Mouse (Mus musculus): ENCODE measurements around the gene Tpd52l2.

- TF ChIP-seq CEBPB (IDR thresholded peaks at IDR 0.05; ENCODE audit: insufficient read depth, poor library complexity, severe bottlenecking) = no peak
- no peak for TF ChIP-seq MAX (IDR thresholded peaks at IDR 0.05; ENCODE audit: low read depth)
- no peak for TF ChIP-seq USF1 (IDR thresholded peaks at IDR 0.05; ENCODE audit: low read depth)
- TF ChIP-seq POLR2A (IDR thresholded peaks at IDR 0.05; ENCODE audit: insufficient read length, low read depth) = no peak
- no peak for TF ChIP-seq E2F4 (IDR thresholded peaks at IDR 0.05; ENCODE audit: insufficient read depth)
- no peak for TF ChIP-seq TCF12 (IDR thresholded peaks at IDR 0.05; ENCODE audit: insufficient read depth, poor library complexity, severe bottlenecking)
- no peak for TF ChIP-seq MYOD1 (IDR thresholded peaks at IDR 0.05; ENCODE audit: control insufficient read depth in 1 of 3, insufficient read length in 2 of 3, low read depth in 2 of 3)
- TF ChIP-seq MYOG (IDR thresholded peaks at IDR 0.05; ENCODE audit: control insufficient read depth in 1 of 3, insufficient read depth in 1 of 3, insufficient read length in 2 of 3, low read depth in 2 of 3) = no peak
Observed at GRCm38 (mm10) chr2:181553772-181554171, 56.8 kb downstream of the Tpd52l2 start.

All from myocyte (in vitro differentiated cells).